Mouse (Mus musculus) lung, embryonic 14.5 days (tissue): ENCODE measurements around the gene Psme2. TPM values are rescaled to one million over a fixed set of nuclear protein-coding genes. Genes with fewer than 3 reads are reported as not detected.

Source experiments
- ATAC-seq: fragments of 200-750 bp; cut with Nextera tagmentation; 2 replicates; pipeline ENCODE4 v1.8.0; 2017; ENCODE audit warnings: mild to moderate bottlenecking, moderate TSS enrichment, moderate library complexity; ENCODE audit not compliant: insufficient read depth
- DNase-seq: peaks from one replicate; pipeline ENCODE4 v3.0.0-alpha.2; 2015
- H3K27ac ChIP-seq: fragments of 300-500 bp; sonication (generic); 2 replicates; pipeline ENCODE4 v1.5.1; 2014; ENCODE audit warnings: low read depth, mild to moderate bottlenecking, moderate library complexity
- H3K27me3 ChIP-seq: fragments of 300-500 bp; sonication (generic); 2 replicates; pipeline ENCODE4 v1.6.1; 2014; ENCODE audit warnings: low read length, control low read depth; ENCODE audit not compliant: insufficient read depth
- H3K36me3 ChIP-seq: fragments of 300-500 bp; sonication (generic); 2 replicates; pipeline ENCODE4 v1.6.1; 2014; ENCODE audit warnings: control low read depth; ENCODE audit not compliant: insufficient read depth
- H3K4me1 ChIP-seq: fragments of 300-500 bp; sonication (generic); 2 replicates; pipeline ENCODE4 v1.6.1; 2014; ENCODE audit warnings: antibody characterized with exemption, control low read depth; ENCODE audit not compliant: insufficient read depth
- H3K4me2 ChIP-seq: fragments of 300-500 bp; sonication (generic); 2 replicates; pipeline ENCODE4 v1.6.1; 2014; ENCODE audit warnings: mild to moderate bottlenecking
- H3K4me3 ChIP-seq: fragments of 300-500 bp; sonication (generic); 2 replicates; pipeline ENCODE4 v1.5.1; 2014; ENCODE audit warnings: low read depth, low read length
- H3K9ac ChIP-seq: fragments of 300-500 bp; sonication (generic); 2 replicates; pipeline ENCODE4 v1.6.1; 2014
- H3K9me3 ChIP-seq: fragments of 300-500 bp; sonication (generic); 2 replicates; pipeline ENCODE4 v1.6.1; 2016; ENCODE audit warnings: low read depth, low read length, control low read depth
- CTCF ChIP-seq: IDR thresholded peaks from 2 replicates; pipeline ENCODE4 v1.5.1; 2016; ENCODE audit warnings: antibody characterized with exemption, low read depth
- WGBS: fragments of 180-500 bp; shearing (Covaris S2); extraction: QIAGEN DNeasy Blood & Tissue Kit; methylation state at CpG from one replicate; pipeline ENCODE4 v1.1.7; 2014; 5-methylcytosine and 5-hydroxymethylcytosine counted together
- polyA plus RNA-seq: library from polyadenylated mRNA; unstranded; fragments of >200 nt; fragmentation: Nextera tagmentation; extraction: Ambion mirVana; gene quantifications from 2 replicates; pipeline ENCODE4 v1.2.1, GENCODE M21; 2014

The Psme2 gene
- polyA plus RNA-seq, 1 experiment from 2014 or later: 242 TPM

DNA sequence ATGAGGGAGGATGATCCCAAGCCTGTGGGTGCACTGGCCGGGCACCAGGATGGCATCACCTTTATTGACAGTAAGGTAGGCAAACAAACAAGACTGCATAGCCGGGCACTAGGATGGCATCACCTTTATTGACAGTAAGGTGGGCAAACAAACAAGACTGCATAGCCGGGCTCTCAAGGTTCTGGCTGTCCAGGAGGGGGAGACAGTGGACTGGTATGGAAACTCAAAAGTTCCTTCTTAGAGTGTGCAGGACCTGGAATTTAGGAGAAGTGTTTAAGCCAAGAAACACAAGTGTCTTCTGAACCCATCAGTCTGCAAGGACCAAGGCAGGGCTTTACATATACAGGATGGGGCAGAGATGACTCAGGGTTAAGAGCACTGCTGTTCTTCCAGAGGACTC, 25.2 kb downstream of the Psme2 start:
- no peak for DNase-seq
- Histone ChIP-seq H3K4me2 (no peak overlapping the region), H3K4me1 (0 out of 2 replicates have a peak, but pooled peaks cover 5% of the 10 kb centered on the region), H3K9ac (no peak overlapping the region), H3K27ac (no peak overlapping the region), H3K4me3 (no peak overlapping the region), H3K27me3 (no peaks in the 10 kb centered on the region), H3K36me3 (peaks cover 58% of the 10 kb centered on the region), H3K9me3 (no peaks in the 10 kb centered on the region)
- ATAC-seq: no peak
- TF ChIP-seq CTCF: peak; percentile 28
- 77% methylated on average over 3 of the region's 3 CpGs for WGBS

DNA sequence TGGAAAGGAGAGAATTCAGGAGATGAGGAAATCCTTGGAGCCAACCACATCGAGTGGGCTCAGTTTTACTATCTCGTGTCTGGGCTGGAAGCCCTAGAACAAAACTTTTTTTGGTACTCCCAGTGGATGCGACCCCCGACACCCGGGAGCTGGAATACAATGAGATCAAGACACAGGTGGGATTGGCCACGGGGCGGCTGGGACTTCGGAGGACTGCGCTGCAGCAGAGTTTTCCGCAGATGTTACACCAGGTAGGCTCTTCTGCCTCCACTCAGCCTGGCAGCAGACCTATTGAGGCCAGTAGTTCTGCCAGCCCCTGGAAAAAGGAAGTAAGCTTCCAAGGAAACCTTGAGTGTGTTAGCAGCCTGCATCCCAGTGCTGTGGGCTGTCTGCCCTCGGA, 27.7 kb downstream of the Psme2 start:
- Histone ChIP-seq H3K9ac (no peak overlapping the region), H3K36me3 (peaks cover 47% of the 10 kb centered on the region), H3K4me3 (no peak overlapping the region), H3K27me3 (no peaks in the 10 kb centered on the region), H3K27ac (no peak overlapping the region), H3K4me2 (no peak overlapping the region), H3K4me1 (0 out of 2 replicates have a peak, but pooled peaks cover 5% of the 10 kb centered on the region), H3K9me3 (no peaks in the 10 kb centered on the region)
- TF ChIP-seq CTCF: no peak
- no peak for ATAC-seq
- DNase-seq: no peak
- WGBS: 87% methylated on average over 11 of the region's 11 CpGs

DNA sequence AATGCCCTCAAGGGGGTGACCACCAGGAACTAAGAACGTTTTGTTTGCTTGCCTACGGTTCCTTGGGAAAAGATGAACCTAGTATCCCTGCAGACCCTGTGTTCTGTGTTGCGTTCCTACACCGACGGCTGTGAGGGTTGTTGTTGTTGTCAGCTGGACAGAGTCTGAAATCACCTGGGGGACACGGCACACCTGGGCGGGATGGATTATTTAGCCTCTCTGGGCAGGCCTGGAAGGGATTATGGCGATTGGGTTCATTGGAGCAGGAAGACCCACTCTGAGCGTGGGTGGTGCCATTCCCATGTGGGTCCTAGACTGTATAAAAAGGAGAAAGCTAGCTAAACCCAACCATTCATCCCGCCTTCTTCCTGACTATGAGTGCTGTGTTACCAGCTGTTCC, 29.1 kb downstream of the Psme2 start:
- no peak overlapping the region for H3K9ac ChIP-seq
- no peak for DNase-seq
- H3K4me3 ChIP-seq: peak overlapping the region; percentile 73; the same call in 1 of the 2 replicates
- no peaks in the 10 kb centered on the region for H3K9me3 ChIP-seq
- TF ChIP-seq CTCF: no peak
- ATAC-seq: no peak
- H3K27ac ChIP-seq: no peak overlapping the region
- WGBS: 71% methylated on average over 10 of the region's 10 CpGs
- 0 out of 2 replicates have a peak, but pooled peaks cover 5% of the 10 kb centered on the region for H3K4me1 ChIP-seq
- H3K4me2 ChIP-seq: peak overlapping the region; percentile 81
- peaks cover 37% of the 10 kb centered on the region for H3K36me3 ChIP-seq
- H3K27me3 ChIP-seq: no peaks in the 10 kb centered on the region

DNA sequence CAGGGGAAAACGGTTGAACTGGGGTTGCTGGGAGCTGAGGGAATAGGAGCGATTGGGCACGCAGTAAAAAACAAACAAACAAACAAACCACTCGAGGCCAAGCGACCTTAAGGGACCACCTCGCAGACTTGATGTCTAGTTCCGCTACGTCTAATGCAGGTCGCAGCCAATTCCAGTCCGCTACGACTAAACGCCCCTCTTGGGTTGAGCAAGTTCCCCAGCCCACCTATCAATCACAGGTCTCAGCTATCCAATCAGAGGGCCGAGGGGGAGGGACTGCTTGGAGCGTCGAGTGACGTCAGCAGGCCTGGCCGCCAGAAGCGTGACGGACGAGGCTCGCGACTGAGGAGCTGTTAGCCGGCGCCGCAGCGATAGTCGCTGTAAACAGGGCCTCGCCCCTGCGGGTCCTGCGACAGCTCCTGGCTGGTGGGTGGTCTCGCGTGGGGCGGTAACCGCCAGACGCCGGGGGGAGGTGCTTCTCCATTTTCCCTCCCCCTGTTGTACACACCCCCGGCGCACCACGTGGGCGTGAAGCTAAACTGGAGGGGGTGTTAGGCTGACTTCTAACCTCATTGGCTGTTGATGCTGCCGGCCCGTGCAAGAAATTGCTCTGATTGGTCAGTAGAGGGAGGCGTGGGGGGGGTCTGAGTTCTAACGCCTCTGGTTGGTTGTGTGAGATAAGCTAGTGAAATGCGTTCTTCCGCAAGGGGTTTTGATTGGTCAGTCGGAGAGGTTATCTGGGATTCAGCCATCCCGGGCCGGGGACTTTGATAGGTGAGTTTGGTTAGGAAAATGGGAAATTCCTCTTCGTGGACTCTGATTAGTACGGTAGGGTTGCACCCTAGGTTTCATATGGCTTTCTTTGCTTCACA, 30.5 kb downstream of the Psme2 start, which contains the start of gene A730061H03Rik:
Gene A730061H03Rik (minus strand): TSS at position 205 of the 872 bp plus-strand sequence.
- DNase-seq: peak; percentile 99
- peak; percentile 95 for ATAC-seq
- Histone ChIP-seq H3K9ac (peak within 1 kb of the TSS; percentile 77), H3K4me3 (peak within 1 kb of the TSS; percentile 73), H3K36me3 (peaks cover 23% of the 10 kb centered on the region), H3K27ac (peak within 1 kb of the TSS; percentile 98), H3K27me3 (no peaks in the 10 kb centered on the region), H3K4me1 (0 out of 2 replicates have a peak, but pooled peaks cover 5% of the 10 kb centered on the region), H3K4me2 (peak within 1 kb of the TSS; percentile 81), H3K9me3 (no peaks in the 10 kb centered on the region)
- under 1% methylated on average over 51 of the region's 51 CpGs for WGBS
- 0 out of 2 replicates have a peak, but pooled peaks have one; percentile 21 for TF ChIP-seq CTCF

DNA sequence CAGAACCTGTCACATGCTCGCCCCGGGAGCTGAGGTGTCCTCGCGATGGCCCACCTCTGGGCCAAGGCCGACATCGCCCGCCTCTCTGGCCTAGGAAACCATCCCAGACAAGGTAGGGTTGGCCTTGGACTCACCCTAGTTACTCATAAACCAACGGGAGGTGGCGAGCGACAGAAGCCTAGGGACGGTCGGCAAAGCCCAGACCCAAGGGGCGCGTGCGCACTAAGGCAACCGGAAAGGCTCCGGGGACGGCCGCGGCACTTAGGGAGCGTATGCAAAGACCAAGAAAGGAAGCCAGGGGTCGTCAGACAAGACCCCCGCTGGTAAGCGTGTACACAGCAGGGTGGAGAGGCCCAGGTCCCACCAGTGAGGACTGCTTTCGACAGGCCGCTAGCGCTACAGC, 31.1 kb downstream of the Psme2 start, which contains the start of gene Dcaf11:
Gene Dcaf11 (plus strand): TSS at position 208 of the 403 bp plus-strand sequence.
- WGBS: under 1% methylated on average over 27 of the region's 27 CpGs
- peak; percentile 81 for ATAC-seq

DNA sequence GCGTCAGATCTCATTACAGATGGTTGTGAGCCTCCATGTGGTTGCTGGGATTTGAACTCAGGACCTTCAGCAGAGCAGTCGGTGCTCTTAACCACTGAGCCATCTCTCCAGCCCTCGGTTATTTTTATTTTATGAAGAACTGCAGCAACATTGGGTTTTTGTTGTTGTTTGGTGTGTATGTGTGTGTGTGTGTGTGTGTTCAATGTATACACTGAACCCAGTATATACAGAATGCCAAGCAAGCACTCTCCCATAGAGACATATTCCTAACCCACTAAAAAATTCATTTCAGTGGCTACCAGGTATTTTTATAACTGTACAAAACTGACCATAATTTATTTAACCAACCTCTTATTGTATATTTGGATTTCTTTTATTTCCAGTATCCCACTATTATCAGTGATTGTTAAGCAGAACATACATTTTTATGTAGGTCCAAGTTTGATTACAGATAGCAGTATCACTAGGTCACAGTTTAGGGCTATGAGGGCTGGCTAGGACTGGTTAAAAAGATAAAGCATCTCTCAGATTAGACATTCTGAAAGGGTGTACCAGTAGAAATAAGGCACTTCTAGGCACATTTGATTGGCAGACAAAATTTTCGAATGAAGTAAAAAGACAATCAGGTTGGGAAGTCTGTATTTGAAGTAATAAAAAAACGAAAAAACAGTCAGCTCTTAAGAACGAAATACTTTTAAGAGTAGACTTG, 32.0 kb downstream of the Psme2 start:
- ATAC-seq: no peak
- Histone ChIP-seq H3K27ac (peak overlapping the region; percentile 98), H3K4me1 (0 out of 2 replicates have a peak, but pooled peaks cover 5% of the 10 kb centered on the region), H3K9ac (peak overlapping the region; percentile 77; the same call in 1 of the 2 replicates), H3K4me3 (peak overlapping the region; percentile 73), H3K9me3 (no peaks in the 10 kb centered on the region), H3K4me2 (peak overlapping the region; percentile 81), H3K36me3 (peaks cover 7% of the 10 kb centered on the region), H3K27me3 (no peaks in the 10 kb centered on the region)
- 46% methylated on average over 6 of the region's 6 CpGs for WGBS
- DNase-seq: no peak
- TF ChIP-seq CTCF: no peak

More for the DNA sequence above, 31.1 kb downstream of the Psme2 start, which contains the start of gene Dcaf11:
- H3K4me3 ChIP-seq: peak within 1 kb of the TSS; percentile 73
- peak within 1 kb of the TSS; percentile 81 for H3K4me2 ChIP-seq
- peak within 1 kb of the TSS; percentile 77 for H3K9ac ChIP-seq
- DNase-seq: peak; percentile 96
- H3K27me3 ChIP-seq: no peaks in the 10 kb centered on the region
- H3K27ac ChIP-seq: peak within 1 kb of the TSS; percentile 98
- H3K36me3 ChIP-seq: peaks cover 16% of the 10 kb centered on the region
- no peaks in the 10 kb centered on the region for H3K9me3 ChIP-seq
- H3K4me1 ChIP-seq: 0 out of 2 replicates have a peak, but pooled peaks cover 5% of the 10 kb centered on the region
- TF ChIP-seq CTCF: peak; percentile 46

DNA sequence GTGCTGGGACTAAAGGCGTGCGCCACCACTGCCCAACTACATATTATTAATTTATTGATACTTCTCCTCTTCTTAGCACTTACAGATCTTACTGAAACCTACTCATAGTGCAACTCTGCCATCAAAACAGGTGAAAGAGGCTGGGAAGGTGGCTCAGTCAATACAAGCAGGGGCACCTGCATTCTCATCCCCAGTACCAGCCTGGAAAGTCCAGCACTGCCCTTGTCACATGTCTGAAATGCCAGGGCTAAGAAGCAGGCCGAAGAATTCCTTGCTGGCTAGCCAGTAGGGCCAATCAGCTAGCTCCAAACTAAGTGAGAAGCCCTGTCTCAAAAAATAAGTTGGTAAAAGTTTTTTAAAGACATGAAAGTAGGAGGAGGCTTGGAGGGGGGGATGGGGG, 33.3 kb downstream of the Psme2 start:
- no peak overlapping the region for H3K4me2 ChIP-seq
- 81% methylated on average over 3 of the region's 3 CpGs for WGBS
- no peak overlapping the region for H3K4me3 ChIP-seq
- H3K9ac ChIP-seq: no peak overlapping the region
- H3K27me3 ChIP-seq: no peaks in the 10 kb centered on the region
- H3K9me3 ChIP-seq: no peaks in the 10 kb centered on the region
- no peak for ATAC-seq
- DNase-seq: no peak
- no peak overlapping the region for H3K27ac ChIP-seq
- H3K36me3 ChIP-seq: no peaks in the 10 kb centered on the region
- TF ChIP-seq CTCF: no peak
- H3K4me1 ChIP-seq: 0 out of 2 replicates have a peak, but pooled peaks cover 5% of the 10 kb centered on the region
